Comparison of ENCODE assay signal across 24 mouse cellular contexts in the genomic region with DNA sequence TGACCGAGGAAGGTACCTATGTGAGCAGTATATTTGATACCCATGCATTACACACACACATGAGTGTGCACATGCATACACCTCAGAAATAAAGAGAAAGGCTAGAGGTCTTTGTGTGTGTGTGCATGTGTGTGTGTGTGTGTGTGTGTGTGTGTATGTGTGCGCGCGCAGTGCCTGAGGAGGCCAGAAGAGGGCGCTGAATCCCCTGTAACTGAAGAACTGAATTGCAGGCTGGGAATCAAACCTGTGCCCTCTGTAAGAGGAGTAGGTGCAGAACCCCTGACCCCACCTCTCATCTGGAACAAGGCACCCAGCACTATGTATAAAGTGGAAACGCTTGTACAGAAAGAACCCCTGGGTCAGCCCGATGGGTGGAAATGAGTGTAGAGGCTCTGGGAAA.
DNase-seq lines count a peak whose midpoint lies in the region; ATAC-seq and TF ChIP-seq lines count a peak whose summit lies in the region.
"Had no signal": no experiment of that assay in that cellular context is flagged by ENCODE, and none has a peak within 500 bp of the region (broad histone marks: within the 10 kb centered on the region; RNA-seq: fewer than 3 reads in every experiment).

No protein-coding gene starts in this region.

- DNase-seq in forebrain, postnatal 0 days, result no peak
- no peak for DNase-seq in midbrain, postnatal 0 days (ENCODE audit: low spot score)
- DNase-seq in midbrain, embryonic 11.5 days (ENCODE audit: low spot score, missing footprints), result no peak
- peak; percentile 36 for DNase-seq in R1 (ENCODE audit: low read depth, low spot score)
- DNase-seq in hindbrain, embryonic 10.5 days (ENCODE audit: low spot score), result no peak
- DNase-seq: adrenal gland, adult 8-10 months; adrenal gland, postnatal 36 days; B cell, adult 2 months; cerebellum, adult 11-12 months; cerebellum, adult 9-10 months; cerebellum, postnatal 25 days; gastrocnemius, postnatal 36 days; heart, adult 11 months; heart, postnatal 36 days had no signal

- H3K36me3 ChIP-seq in forebrain, postnatal 0 days (ENCODE audit: insufficient read depth), result no peaks in the 10 kb centered on the region
- no peaks in the 10 kb centered on the region for H3K36me3 ChIP-seq in forebrain, embryonic 13.5 days (ENCODE audit: poor library complexity, severe bottlenecking)
- no peaks in the 10 kb centered on the region for H3K36me3 ChIP-seq in midbrain, postnatal 0 days (ENCODE audit: insufficient read depth, low read length)
- H3K36me3 ChIP-seq in midbrain, embryonic 11.5 days (ENCODE audit: control insufficient read depth, insufficient read depth, low read length), result no peaks in the 10 kb centered on the region
- H3K36me3 ChIP-seq in hindbrain, embryonic 10.5 days, result no peaks in the 10 kb centered on the region
- H3K36me3 ChIP-seq in forebrain, embryonic 12.5 days (replicated peaks), result no peaks in the 10 kb centered on the region
- H3K36me3 ChIP-seq: embryonic facial prominence, embryonic 12.5 days; heart, embryonic 13.5 days; hindbrain, embryonic 12.5 days had no signal

- 0 out of 2 replicates have a peak, but pooled peaks have one; percentile 2 for TF ChIP-seq CTCF in forebrain, postnatal 0 days (IDR thresholded peaks at IDR 0.05; ENCODE audit: low read depth)
- 0 out of 2 replicates have a peak, but pooled peaks have one; percentile 14 for TF ChIP-seq CTCF in midbrain, postnatal 0 days (IDR thresholded peaks at IDR 0.05)

- H3K4me2 ChIP-seq in forebrain, postnatal 0 days (ENCODE audit: low read depth), result no peak overlapping the region
- H3K4me2 ChIP-seq in forebrain, embryonic 13.5 days, result no peak overlapping the region
- no peak overlapping the region for H3K4me2 ChIP-seq in midbrain, postnatal 0 days (ENCODE audit: low read depth, low read length, poor library complexity, severe bottlenecking)
- H3K4me2 ChIP-seq in midbrain, embryonic 11.5 days, result no peak overlapping the region
- H3K4me2 ChIP-seq in forebrain, embryonic 12.5 days, result no peak overlapping the region
- H3K4me2 ChIP-seq: embryonic facial prominence, embryonic 12.5 days; heart, embryonic 13.5 days; hindbrain, embryonic 12.5 days had no signal

- H3K4me3 ChIP-seq in forebrain, postnatal 0 days (ENCODE audit: low read depth, low read length), result no peak overlapping the region
- no peak overlapping the region for H3K4me3 ChIP-seq in forebrain, embryonic 13.5 days
- H3K4me3 ChIP-seq in midbrain, postnatal 0 days (ENCODE audit: low read depth, low read length), result no peak overlapping the region
- no peak overlapping the region for H3K4me3 ChIP-seq in midbrain, embryonic 11.5 days (ENCODE audit: low read depth, low read length)
- no peak overlapping the region for H3K4me3 ChIP-seq in hindbrain, embryonic 10.5 days
- H3K4me3 ChIP-seq in forebrain, embryonic 12.5 days (replicated peaks), result no peak overlapping the region
- H3K4me3 ChIP-seq: embryonic facial prominence, embryonic 12.5 days; heart, embryonic 13.5 days; hindbrain, embryonic 12.5 days had no signal

- no peaks in the 10 kb centered on the region for H3K27me3 ChIP-seq in forebrain, postnatal 0 days (ENCODE audit: insufficient read depth, low read length)
- H3K27me3 ChIP-seq in forebrain, embryonic 13.5 days, result no peaks in the 10 kb centered on the region
- no peaks in the 10 kb centered on the region for H3K27me3 ChIP-seq in midbrain, postnatal 0 days (ENCODE audit: insufficient read depth, low read length)
- H3K27me3 ChIP-seq in midbrain, embryonic 11.5 days (ENCODE audit: control insufficient read depth, insufficient read depth, low read length), result 0 out of 2 replicates have a peak, but pooled peaks cover 2% of the 10 kb centered on the region
- H3K27me3 ChIP-seq in hindbrain, embryonic 10.5 days (ENCODE audit: insufficient read depth, poor library complexity, severe bottlenecking), result peaks cover 12% of the 10 kb centered on the region; the same call in 1 of the 2 replicates
- H3K27me3 ChIP-seq in forebrain, embryonic 12.5 days, result peaks cover 7% of the 10 kb centered on the region; the same call in 1 of the 2 replicates
- H3K27me3 ChIP-seq: embryonic facial prominence, embryonic 12.5 days; hindbrain, embryonic 12.5 days; Patski had no signal

- H3K4me1 ChIP-seq in forebrain, postnatal 0 days (ENCODE audit: insufficient read depth), result no peaks in the 10 kb centered on the region
- no peaks in the 10 kb centered on the region for H3K4me1 ChIP-seq in forebrain, embryonic 13.5 days
- no peaks in the 10 kb centered on the region for H3K4me1 ChIP-seq in midbrain, postnatal 0 days (ENCODE audit: insufficient read depth, low read length)
- no peaks in the 10 kb centered on the region; the same call in 1 of the 2 replicates for H3K4me1 ChIP-seq in midbrain, embryonic 11.5 days (ENCODE audit: control insufficient read depth, insufficient read depth, low read length)
- peaks cover 9% of the 10 kb centered on the region for H3K4me1 ChIP-seq in hindbrain, embryonic 10.5 days (replicated peaks)
- no peaks in the 10 kb centered on the region for H3K4me1 ChIP-seq in forebrain, embryonic 12.5 days
- H3K4me1 ChIP-seq: heart, embryonic 13.5 days had no signal

- H3K9me3 ChIP-seq in forebrain, postnatal 0 days (ENCODE audit: low read length), result no peaks in the 10 kb centered on the region
- H3K9me3 ChIP-seq in forebrain, embryonic 13.5 days (replicated peaks), result no peaks in the 10 kb centered on the region; the same call in 1 of the 2 replicates
- no peaks in the 10 kb centered on the region for H3K9me3 ChIP-seq in midbrain, postnatal 0 days (ENCODE audit: low read length)
- no peaks in the 10 kb centered on the region for H3K9me3 ChIP-seq in midbrain, embryonic 11.5 days (ENCODE audit: control insufficient read depth, low read length)
- H3K9me3 ChIP-seq in hindbrain, embryonic 10.5 days, result peaks cover 3% of the 10 kb centered on the region; the same call in 1 of the 2 replicates
- H3K9me3 ChIP-seq in forebrain, embryonic 12.5 days, result no peaks in the 10 kb centered on the region; the same call in 1 of the 2 replicates
- H3K9me3 ChIP-seq: embryonic facial prominence, embryonic 12.5 days had no signal

- 98% methylated on average over 7 of the region's 7 CpGs for WGBS in forebrain, postnatal 0 days
- 96% methylated on average over 7 of the region's 7 CpGs for WGBS in forebrain, embryonic 13.5 days
- 97% methylated on average over 7 of the region's 7 CpGs for WGBS in midbrain, postnatal 0 days
- 92% methylated on average over 7 of the region's 7 CpGs for WGBS in midbrain, embryonic 11.5 days
- 96% methylated on average over 7 of the region's 7 CpGs for WGBS in hindbrain, embryonic 10.5 days
- 97% methylated on average over 7 of the region's 7 CpGs for WGBS in forebrain, embryonic 12.5 days

- ATAC-seq in forebrain, postnatal 0 days, result no peak
- ATAC-seq in forebrain, embryonic 13.5 days, result no peak
- ATAC-seq in midbrain, postnatal 0 days (ENCODE audit: low FRiP score), result no peak
- no peak for ATAC-seq in midbrain, embryonic 11.5 days (ENCODE audit: low FRiP score)
- ATAC-seq in forebrain, embryonic 12.5 days (ENCODE audit: low FRiP score), result no peak
- ATAC-seq: CD4-positive, CD25-positive, alpha-beta regulatory T cell, adult 4 months; forebrain, embryonic 14.5 days; hindbrain, embryonic 16.5 days; inflammation-experienced regulatory T-cells, adult 6 months; Patski had no signal

- H3K9ac ChIP-seq in forebrain, postnatal 0 days, result no peak overlapping the region
- H3K9ac ChIP-seq in forebrain, embryonic 13.5 days, result no peak overlapping the region
- no peak overlapping the region for H3K9ac ChIP-seq in midbrain, postnatal 0 days (replicated peaks; ENCODE audit: low read length, poor library complexity, severe bottlenecking)
- no peak overlapping the region for H3K9ac ChIP-seq in midbrain, embryonic 11.5 days (ENCODE audit: low read length)
- H3K9ac ChIP-seq in forebrain, embryonic 12.5 days, result no peak overlapping the region
- H3K9ac ChIP-seq: embryonic facial prominence, embryonic 12.5 days; heart, embryonic 13.5 days; hindbrain, embryonic 12.5 days had no signal

- no peak overlapping the region for H3K27ac ChIP-seq in forebrain, postnatal 0 days (ENCODE audit: low read depth, low read length)
- no peak overlapping the region for H3K27ac ChIP-seq in forebrain, embryonic 13.5 days
- H3K27ac ChIP-seq in midbrain, postnatal 0 days (ENCODE audit: low read depth, low read length), result no peak overlapping the region
- no peak overlapping the region for H3K27ac ChIP-seq in midbrain, embryonic 11.5 days (ENCODE audit: low read depth, low read length)
- H3K27ac ChIP-seq in hindbrain, embryonic 10.5 days, result no peak overlapping the region
- no peak overlapping the region for H3K27ac ChIP-seq in forebrain, embryonic 12.5 days
- H3K27ac ChIP-seq: embryonic facial prominence, embryonic 12.5 days; heart, embryonic 13.5 days; hindbrain, embryonic 12.5 days had no signal
